Mouse (Mus musculus) liver, adult 2 months (tissue): ENCODE measurements around the gene Plin2. TPM values are rescaled to one million over a fixed set of nuclear protein-coding genes. Genes with fewer than 3 reads are reported as not detected.

Experiments
- DNase-seq: peaks from one replicate; pipeline ENCODE4 v3.0.0-alpha.2; 2011; ENCODE audit warnings: low read depth, low spot score; ENCODE audit errors: extremely low read depth
- H3K27ac ChIP-seq: fragments of 200-500 bp; replicated peaks from 2 replicates; pipeline ENCODE4 v1.5.1; 2012; ENCODE audit warnings: low read depth, mild to moderate bottlenecking, control low read depth, inconsistent platforms, low read length; ENCODE audit not compliant: insufficient read depth
- H3K27me3 ChIP-seq: fragments of 200-500 bp; 2 replicates; pipeline ENCODE4 v1.6.1; 2012; ENCODE audit warnings: mild to moderate bottlenecking, moderate library complexity, low read length, inconsistent platforms; ENCODE audit not compliant: control insufficient read depth, insufficient read depth
- H3K36me3 ChIP-seq: fragments of 200-500 bp; 2 replicates; pipeline ENCODE4 v1.6.1; 2012; ENCODE audit warnings: low read length, inconsistent platforms; ENCODE audit not compliant: control insufficient read depth, insufficient read depth
- H3K4me1 ChIP-seq: fragments of 200-500 bp; 2 replicates; pipeline ENCODE4 v1.6.1; 2011; ENCODE audit warnings: low read length; ENCODE audit not compliant: control insufficient read depth, insufficient read depth
- H3K4me3 ChIP-seq: fragments of 200-500 bp; 2 replicates; pipeline ENCODE4 v1.5.1; 2011; ENCODE audit warnings: low read depth, mild to moderate bottlenecking, control low read depth, low read length, moderate library complexity; ENCODE audit not compliant: insufficient read depth
- H3K79me2 ChIP-seq: fragments of 200-500 bp; 2 replicates; pipeline ENCODE4 v1.6.1; 2012; ENCODE audit warnings: inconsistent platforms, mild to moderate bottlenecking, low read length, moderate library complexity; ENCODE audit not compliant: control insufficient read depth, insufficient read depth
- H3K9ac ChIP-seq: fragments of 200-500 bp; 2 replicates; pipeline ENCODE4 v1.6.1; 2012; ENCODE audit warnings: low read depth, mild to moderate bottlenecking, control low read depth, inconsistent platforms, low read length
- CTCF ChIP-seq: fragments of 200-500 bp; IDR thresholded peaks from 2 replicates; pipeline ENCODE4 v1.5.1; 2011; ENCODE audit warnings: low read depth, low read length, control low read depth
- POLR2A ChIP-seq: fragments of 200-500 bp; IDR thresholded peaks from 2 replicates; pipeline ENCODE4 v1.6.1; 2011; ENCODE audit warnings: low read length, control low read depth; ENCODE audit not compliant: insufficient read depth; ENCODE audit errors: extremely low read depth
- WGBS: fragments of 180-500 bp; shearing (Covaris S2); methylation state at CpG from one replicate; pipeline ENCODE4 v1.1.7; 2018; 5-methylcytosine and 5-hydroxymethylcytosine counted together
- polyA plus RNA-seq: library from polyadenylated mRNA; depleted of rRNA; stranded (reverse); fragments of >200 nt; gene quantifications from 2 replicates; pipeline ENCODE4 v1.2.3, GENCODE M21; 2012
- total RNA-seq: library from RNA; depleted of rRNA; stranded (reverse); fragments of >200 nt; gene quantifications from 2 replicates; pipeline ENCODE4 v1.2.3, GENCODE M21; 2014

The Plin2 gene
- total and polyA plus RNA-seq, 2 experiments = 339 to 502 TPM

- DNase-seq = peak; percentile 67
- no peaks in the 10 kb centered on the region for H3K36me3 ChIP-seq
- H3K4me1 ChIP-seq = peaks cover 34% of the 10 kb centered on the region
- 6% methylated on average over 2 of the region's 2 CpGs for WGBS
- H3K27me3 ChIP-seq = no peaks in the 10 kb centered on the region
- no peaks in the 10 kb centered on the region; the same call in 1 of the 2 replicates for H3K79me2 ChIP-seq
- TF ChIP-seq CTCF = no peak
- TF ChIP-seq POLR2A = no peak
- H3K4me3 ChIP-seq = no peak overlapping the region
- H3K9ac ChIP-seq = no peak overlapping the region
- H3K27ac ChIP-seq = peak overlapping the region; percentile 49; the same call in 1 of the 2 replicates
Observed at GRCm38 (mm10) chr4:86686009-86686366, 16.1 kb upstream of the Plin2 start.

GRCm38 (mm10) chr4:86685231-86686008 is 15.6 kb upstream of the Plin2 start:
- Histone ChIP-seq H3K4me1 (peaks cover 30% of the 10 kb centered on the region), H3K4me3 (no peak overlapping the region), H3K79me2 (no peaks in the 10 kb centered on the region; the same call in 1 of the 2 replicates), H3K27ac (peak overlapping the region; percentile 49; the same call in 1 of the 2 replicates), H3K27me3 (no peaks in the 10 kb centered on the region), H3K36me3 (no peaks in the 10 kb centered on the region), H3K9ac (no peak overlapping the region)
- DNase-seq = no peak
- 73% methylated on average over 11 of the region's 11 CpGs for WGBS
- TF ChIP-seq CTCF (no peak), POLR2A (no peak)

- Histone ChIP-seq H3K4me3 (no peak overlapping the region), H3K79me2 (no peaks in the 10 kb centered on the region; the same call in 1 of the 2 replicates), H3K9ac (no peak overlapping the region), H3K4me1 (peaks cover 29% of the 10 kb centered on the region), H3K27me3 (no peaks in the 10 kb centered on the region), H3K36me3 (no peaks in the 10 kb centered on the region), H3K27ac (no peak overlapping the region)
- WGBS = 85% methylated on average over 6 of the region's 6 CpGs
- TF ChIP-seq CTCF = no peak
- no peak for TF ChIP-seq POLR2A
- DNase-seq = no peak
Observed at GRCm38 (mm10) chr4:86684806-86685205, 14.9 kb upstream of the Plin2 start.

- no peaks in the 10 kb centered on the region; the same call in 1 of the 2 replicates for H3K79me2 ChIP-seq
- no peaks in the 10 kb centered on the region for H3K27me3 ChIP-seq
- TF ChIP-seq CTCF (no peak), POLR2A (no peak)
- WGBS = 93% methylated on average over 5 of the region's 5 CpGs
- no peak for DNase-seq
- H3K4me3 ChIP-seq = no peak overlapping the region
- H3K36me3 ChIP-seq = no peaks in the 10 kb centered on the region
- H3K4me1 ChIP-seq = peaks cover 21% of the 10 kb centered on the region
- H3K9ac ChIP-seq = no peak overlapping the region
- H3K27ac ChIP-seq = no peak overlapping the region
Observed at GRCm38 (mm10) chr4:86683746-86684145, 13.9 kb upstream of the Plin2 start.

- WGBS = 97% methylated on average over 5 of the region's 5 CpGs
- H3K36me3 ChIP-seq = no peaks in the 10 kb centered on the region
- no peaks in the 10 kb centered on the region for H3K27me3 ChIP-seq
- no peak overlapping the region for H3K27ac ChIP-seq
- H3K9ac ChIP-seq = no peak overlapping the region
- no peak for DNase-seq
- H3K4me1 ChIP-seq = peaks cover 19% of the 10 kb centered on the region
- H3K79me2 ChIP-seq = no peaks in the 10 kb centered on the region; the same call in 1 of the 2 replicates
- no peak for TF ChIP-seq CTCF
- no peak for TF ChIP-seq POLR2A
- no peak overlapping the region for H3K4me3 ChIP-seq
Observed at GRCm38 (mm10) chr4:86683280-86683679, 13.4 kb upstream of the Plin2 start.

- TF ChIP-seq CTCF (no peak), POLR2A (no peak)
- Histone ChIP-seq H3K4me3 (no peak overlapping the region), H3K27ac (peak overlapping the region; percentile 62; the same call in 1 of the 2 replicates), H3K27me3 (no peaks in the 10 kb centered on the region), H3K9ac (no peak overlapping the region), H3K79me2 (no peaks in the 10 kb centered on the region), H3K4me1 (peaks cover 19% of the 10 kb centered on the region), H3K36me3 (no peaks in the 10 kb centered on the region)
- DNase-seq = peak; percentile 72
- 29% methylated on average over 2 of the region's 2 CpGs for WGBS
Observed at GRCm38 (mm10) chr4:86681846-86682245, 12.0 kb upstream of the Plin2 start.
